Mouse (Mus musculus) kidney, adult 18-20 months (tissue): Measurements from ENCODE around the gene Zfp595.
"Not testable (repeated sequence)": the region's sequence is repeated elsewhere in the genome, so short reads cannot be mapped to it uniquely, and the experiment has no call there.

Source experiments
- DNase-seq: peaks from one replicate; pipeline ENCODE4 v3.0.0; 2021

Zfp595 gene

DNA sequence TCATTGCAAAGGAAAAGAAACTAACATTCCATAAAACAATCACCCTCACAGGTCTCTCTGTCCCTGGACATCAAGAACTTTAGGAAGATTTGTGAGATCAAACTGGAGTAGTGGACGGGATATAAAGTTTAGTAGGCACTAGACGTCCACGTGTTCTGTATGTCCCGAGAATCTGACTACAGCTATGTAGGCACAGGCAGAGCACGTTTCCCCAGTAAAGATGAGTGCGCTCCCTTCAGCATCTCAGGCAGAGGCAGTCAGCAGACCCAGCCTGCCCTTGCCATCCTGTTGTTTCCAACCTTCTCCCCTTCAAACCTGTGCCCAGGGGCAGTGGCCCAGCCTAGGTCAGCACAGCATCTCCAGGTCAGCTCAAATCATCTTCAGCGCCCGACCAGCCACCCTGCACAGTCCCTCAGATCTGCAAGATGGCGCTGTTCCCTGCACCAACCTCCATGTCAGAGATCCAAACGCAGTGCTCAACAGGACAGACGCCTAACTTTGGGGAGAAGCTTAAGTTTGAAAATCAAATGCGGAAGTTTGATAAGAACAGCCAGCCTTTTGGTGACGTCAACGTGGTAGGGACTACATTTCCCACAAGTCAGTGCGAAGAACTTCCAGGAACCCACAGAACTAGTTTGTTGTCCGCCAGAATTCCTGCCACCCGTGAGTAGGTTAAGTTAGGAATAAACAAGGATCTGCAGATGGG is at the start of gene Zfp595:
Gene Zfp595 (minus strand): TSS at position 552 of the 706 bp plus-strand sequence.
- DNase-seq, result peak; percentile 90

DNA sequence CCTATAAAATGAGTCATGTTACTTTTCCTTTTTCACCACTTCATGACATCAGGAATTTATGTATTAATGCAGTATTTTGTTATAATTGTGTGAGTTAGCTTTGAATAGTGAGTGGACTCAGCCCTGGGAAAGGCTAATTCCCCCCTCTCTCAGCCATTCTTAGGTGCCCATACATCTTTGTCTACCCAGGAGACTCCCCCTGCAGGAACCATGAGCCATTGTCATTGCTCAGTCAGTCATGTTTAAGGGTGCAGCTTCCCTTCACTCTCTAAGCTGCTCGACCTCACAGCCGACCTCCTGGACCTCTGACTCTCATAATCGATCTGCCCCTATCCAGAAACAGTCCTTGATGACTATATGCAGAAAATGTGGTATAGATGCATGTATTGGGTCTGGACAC is 43.9 kb upstream of the Zfp595 start:
- not testable (repeated sequence) for DNase-seq

DNA sequence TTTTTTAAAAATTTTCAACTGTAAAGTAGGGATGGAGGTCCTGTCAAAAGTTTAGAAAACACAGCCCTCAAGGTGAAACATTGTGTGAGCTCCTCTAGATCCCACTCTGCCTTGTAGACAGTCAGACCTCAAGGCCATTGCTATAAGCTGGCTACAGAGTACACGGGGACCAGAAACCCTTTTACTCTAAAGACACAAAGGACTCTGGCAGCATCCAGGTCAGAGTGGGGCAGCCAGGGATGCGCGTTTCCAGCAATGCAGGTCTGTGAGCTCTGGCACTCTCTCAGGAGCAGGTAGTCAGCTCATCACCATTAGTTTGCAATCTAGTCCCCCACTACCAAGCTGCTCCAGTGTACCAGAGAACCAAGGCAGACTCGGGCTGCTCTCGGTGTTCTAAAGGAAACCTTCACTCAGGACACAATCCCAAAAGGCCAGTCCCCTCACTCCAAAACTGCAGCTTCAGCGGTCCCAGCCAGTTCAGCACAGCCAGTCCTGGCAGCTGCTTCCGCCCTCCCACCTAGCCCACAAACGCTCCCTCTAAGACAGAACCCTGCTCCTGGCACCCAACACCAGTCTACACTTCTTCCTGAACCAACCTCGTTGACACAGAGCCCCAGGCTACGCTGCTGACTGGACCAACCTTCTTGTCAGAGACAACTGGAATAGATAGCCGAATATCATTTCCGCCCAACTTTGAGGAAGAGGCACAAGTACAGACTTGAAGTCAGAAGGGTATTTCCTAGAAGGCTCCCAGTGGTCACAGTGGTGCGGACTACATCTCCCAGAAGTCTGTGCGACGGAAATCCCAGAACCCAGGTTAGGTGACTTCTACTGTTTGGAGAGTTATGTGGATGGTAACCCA is 42.9 kb upstream of the Zfp595 start, which contains the start of the genes Gm28041 and Zfp456:
Gene Gm28041 (minus strand): TSS at position 684 of the 862 bp plus-strand sequence.
Gene Zfp456 (minus strand): TSS at position 761 of the 862 bp plus-strand sequence.
- peak; percentile 82 for DNase-seq

GRCm38 (mm10) chr13:67360131-67360744 is 27.9 kb upstream of the Zfp595 start, which contains the start of the genes Gm28044 and Zfp953:
TSS of gene Gm28044 (minus strand) at chr13:67360536.
TSS of gene Zfp953 (minus strand) at chr13:67360605.
- peak; percentile 95 for DNase-seq

- DNase-seq, result no peak
Measured at GRCm38 (mm10) chr13:67351854-67352253, 19.5 kb upstream of the Zfp595 start.

DNA sequence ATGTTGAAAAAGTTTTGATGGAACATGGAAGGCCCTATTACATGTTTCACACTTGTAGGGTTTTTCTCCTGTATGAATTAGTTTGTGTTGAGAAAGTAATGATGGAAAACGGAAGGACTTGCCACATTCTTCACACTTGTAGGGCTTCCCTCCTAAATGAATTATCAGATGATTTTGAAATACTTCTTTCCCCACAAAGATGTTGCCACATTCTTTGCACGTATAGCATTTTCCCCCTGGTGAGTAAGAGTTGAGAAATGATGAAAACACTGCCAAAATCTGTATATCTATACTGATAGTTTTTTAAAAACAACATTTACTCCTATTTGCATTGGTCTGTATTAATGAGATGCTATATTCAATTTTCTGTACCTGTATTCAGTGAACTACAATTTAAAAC is 11.1 kb upstream of the Zfp595 start:
- no peak for DNase-seq

- DNase-seq, result no peak
Measured at GRCm38 (mm10) chr13:67332877-67333276, 507 bp upstream of the Zfp595 start.

- DNase-seq, result no peak
Measured at GRCm38 (mm10) chr13:67306718-67307117, 25.7 kb downstream of the Zfp595 start.

DNA sequence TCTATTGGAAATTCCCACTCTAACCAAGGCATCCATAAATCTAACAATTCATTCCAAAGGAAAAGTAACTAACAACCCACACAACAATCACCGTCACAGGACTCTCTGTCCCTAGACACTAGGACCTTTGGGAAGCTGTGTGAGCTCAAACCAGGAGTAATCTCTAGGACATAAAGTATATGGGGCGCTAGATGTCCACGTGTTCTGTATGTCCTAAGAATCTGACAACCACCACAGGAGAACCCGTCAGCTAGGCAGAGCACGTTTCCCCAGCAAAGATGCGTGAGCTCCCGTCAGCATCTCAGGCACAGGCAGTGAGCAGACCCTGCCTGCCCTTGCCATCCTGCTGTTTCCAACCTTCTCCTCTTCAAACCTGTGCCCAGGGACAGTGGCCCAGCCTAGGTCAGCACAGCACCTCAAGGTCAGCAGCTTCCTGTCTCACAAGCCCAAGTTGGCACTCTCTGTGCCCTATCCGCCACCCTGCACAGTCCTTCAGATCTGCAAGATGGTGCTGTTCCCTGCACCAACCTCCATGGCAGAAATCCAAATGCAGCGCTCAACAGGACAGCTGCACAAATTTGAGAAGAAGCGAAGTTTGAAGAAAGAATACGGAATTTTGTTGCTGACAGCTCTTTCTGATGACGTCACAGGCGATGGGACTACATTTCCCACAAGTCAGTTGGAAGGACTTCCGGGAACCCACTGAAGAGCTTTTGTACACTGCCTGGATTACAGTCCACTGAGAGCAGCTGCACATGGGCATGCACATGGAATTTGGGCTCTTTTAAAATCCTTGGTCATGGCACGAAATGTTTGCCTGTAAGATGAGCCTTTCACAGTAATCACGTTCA is 26.3 kb downstream of the Zfp595 start, which contains the start of gene Zfp457:
Gene Zfp457 (minus strand): TSS at position 664 of the 851 bp plus-strand sequence.
- DNase-seq, result peak; percentile 92

DNA sequence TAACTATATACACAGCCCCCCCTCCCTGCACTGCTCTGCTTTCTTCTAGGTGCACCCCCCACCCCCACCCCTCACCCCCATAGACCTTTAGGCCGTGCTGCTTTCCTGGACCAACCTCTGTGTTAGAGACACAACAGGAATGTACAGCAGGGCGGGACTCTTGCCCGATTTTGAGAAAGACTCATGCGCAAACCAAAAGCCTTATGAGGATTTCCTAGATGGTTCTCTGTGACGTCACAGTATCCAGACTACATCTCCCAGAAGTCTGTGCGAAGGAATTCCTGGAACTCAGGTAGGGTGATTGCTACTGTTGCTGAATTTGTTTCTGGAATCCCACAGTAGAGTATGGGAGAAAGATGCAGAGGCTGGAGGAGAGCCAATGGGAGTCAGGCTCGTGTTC is 54.1 kb downstream of the Zfp595 start, which contains the start of gene Zfp458:
Gene Zfp458 (minus strand): TSS at position 153 of the 400 bp plus-strand sequence.
- DNase-seq, result no peak

DNA sequence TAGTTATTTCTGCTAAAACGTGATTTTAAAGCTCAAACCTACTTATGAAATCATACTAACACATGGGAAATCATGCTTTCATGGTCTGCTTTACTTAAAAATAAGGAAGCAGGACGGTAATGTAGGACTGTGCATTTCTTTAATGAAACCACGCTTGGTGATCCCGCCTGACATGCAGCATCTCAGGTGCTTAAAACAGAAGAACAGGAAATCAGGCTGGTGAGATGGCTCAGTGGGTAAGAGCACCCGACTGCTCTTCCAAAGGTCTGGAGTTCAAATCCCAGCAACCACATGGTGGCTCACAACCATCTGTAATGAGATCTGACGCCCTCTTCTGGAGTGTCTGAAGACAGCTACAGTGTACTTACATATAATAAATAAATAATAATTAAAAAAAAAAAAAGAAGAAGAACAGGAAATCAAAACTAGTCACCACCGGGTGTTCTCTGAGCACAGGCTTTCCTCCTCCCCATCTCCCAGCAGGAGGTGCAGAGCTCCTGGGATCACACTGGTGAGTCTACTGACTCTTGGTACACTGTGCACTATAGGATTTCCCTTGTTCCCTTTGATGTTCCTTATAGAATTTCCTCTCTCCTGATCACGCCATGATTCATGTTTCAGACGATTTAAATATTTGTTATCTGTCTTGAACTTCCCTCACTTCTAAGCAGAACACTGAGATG is 62.8 kb downstream of the Zfp595 start:
- not testable (repeated sequence) for DNase-seq

GRCm38 (mm10) chr13:67268568-67269369 is 63.6 kb downstream of the Zfp595 start:
- peak; percentile 82 for DNase-seq
